Mouse (Mus musculus): ENCODE measurements around the gene Hist1h2ab. TPM values are rescaled to one million over a fixed set of nuclear protein-coding genes. Genes with fewer than 3 reads are reported as not detected.
"Not testable (repeated sequence)": the region's sequence is repeated elsewhere in the genome, so short reads cannot be mapped to it uniquely, and the experiment has no call there.

Gene Hist1h2ab
- polyA plus RNA-seq, 1 experiment from 2014 or later: 20.0 TPM

DNA sequence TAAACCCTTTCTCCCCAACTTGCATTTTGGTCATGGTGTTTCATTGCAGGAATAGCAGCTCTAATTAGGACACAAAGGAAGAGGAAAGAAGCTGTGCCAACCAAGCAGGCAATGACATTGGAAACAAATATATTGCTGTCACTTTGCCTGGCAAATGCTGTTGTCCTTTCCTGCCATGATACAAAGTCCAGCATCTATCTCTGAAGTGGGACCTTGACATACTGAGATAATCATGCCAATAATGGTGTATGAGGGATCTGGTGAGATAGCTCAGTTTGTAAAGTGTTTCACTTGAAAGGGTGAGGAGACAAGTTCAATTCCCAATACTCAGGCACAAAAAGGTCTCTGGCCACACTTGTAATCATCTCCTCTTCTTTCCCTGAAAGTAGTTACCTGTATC, 15.8 kb downstream of the Hist1h2ab start:
- no peak for ATAC-seq
- Histone ChIP-seq H3K27ac (ENCODE audit: low read length) (no peak overlapping the region), H3K36me3 (ENCODE audit: control insufficient read depth, insufficient read depth, low read length) (no peaks in the 10 kb centered on the region), H3K4me2 (ENCODE audit: low read depth, low read length) (no peak overlapping the region), H3K9ac (ENCODE audit: low read depth, low read length) (no peak overlapping the region), H3K4me1 (ENCODE audit: control insufficient read depth, insufficient read depth, low read length) (peaks cover 14% of the 10 kb centered on the region), H3K4me3 (ENCODE audit: low read length) (no peak overlapping the region), H3K9me3 (ENCODE audit: control insufficient read depth, low read length) (no peaks in the 10 kb centered on the region), H3K27me3 (replicated peaks; ENCODE audit: control insufficient read depth, insufficient read depth, low read length) (no peaks in the 10 kb centered on the region)

DNA sequence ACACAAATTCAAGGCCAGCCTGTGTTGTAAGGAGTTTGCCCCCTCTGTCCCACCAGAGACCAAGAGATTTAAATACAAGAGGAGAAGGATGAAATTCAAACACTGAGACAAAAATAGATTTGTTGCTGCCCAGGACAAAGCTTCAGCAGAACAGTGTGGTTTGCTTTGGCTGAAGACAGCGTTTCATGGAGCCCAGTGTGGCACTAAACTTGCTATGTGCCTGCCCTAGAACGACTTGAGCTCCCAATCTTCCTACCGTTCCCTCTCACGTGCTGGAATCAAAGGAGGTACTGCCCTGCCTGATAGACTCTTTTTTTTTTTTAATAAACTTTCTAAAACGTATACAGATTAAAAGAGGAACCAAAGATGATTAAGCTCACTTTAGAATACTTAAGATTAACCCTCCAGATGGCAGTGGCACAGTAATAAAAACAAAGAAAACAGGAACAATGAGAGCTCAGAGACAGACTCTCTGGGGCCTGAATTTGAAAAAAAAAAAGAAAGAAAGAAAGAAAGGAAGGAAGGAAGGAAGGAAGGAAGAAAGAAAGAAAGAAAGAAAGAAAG, 18.0 kb downstream of the Hist1h2ab start:
- H3K4me2 ChIP-seq (ENCODE audit: low read depth, low read length): no peak overlapping the region
- no peak overlapping the region for H3K4me3 ChIP-seq (ENCODE audit: low read length)
- H3K9ac ChIP-seq (ENCODE audit: low read depth, low read length): no peak overlapping the region
- ATAC-seq: no peak
- H3K36me3 ChIP-seq (ENCODE audit: control insufficient read depth, insufficient read depth, low read length): no peaks in the 10 kb centered on the region
- H3K9me3 ChIP-seq (ENCODE audit: control insufficient read depth, low read length): no peaks in the 10 kb centered on the region
- H3K27ac ChIP-seq (ENCODE audit: low read length): no peak overlapping the region
- WGBS: 58% methylated on average over 5 of the region's 5 CpGs
- peaks cover 9% of the 10 kb centered on the region; the same call in 1 of the 2 replicates for H3K4me1 ChIP-seq (ENCODE audit: control insufficient read depth, insufficient read depth, low read length)
- H3K27me3 ChIP-seq (replicated peaks; ENCODE audit: control insufficient read depth, insufficient read depth, low read length): no peaks in the 10 kb centered on the region

DNA sequence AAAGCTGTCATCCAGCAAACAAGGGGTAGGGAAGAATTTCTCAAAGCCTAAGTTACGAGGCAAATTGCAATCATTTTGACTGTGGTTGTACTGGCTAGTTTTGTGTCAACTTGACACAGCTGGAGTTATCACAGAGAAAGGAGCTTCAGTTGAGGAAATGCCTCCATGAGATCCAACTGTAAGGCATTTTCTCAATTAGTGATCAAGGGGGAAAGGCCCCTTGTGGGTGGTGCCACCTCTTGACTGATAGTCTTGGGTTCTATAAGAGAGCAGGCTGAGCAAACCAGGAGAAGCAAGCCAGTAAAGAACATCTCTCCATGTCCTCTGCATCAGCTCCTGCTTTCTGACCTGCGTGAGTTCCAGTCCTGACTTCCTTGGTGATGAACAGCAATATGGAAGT, 18.7 kb downstream of the Hist1h2ab start, which contains the start of gene Trim38:
TSS of gene Trim38 (plus strand) at position 301 of the 400 bp plus-strand sequence.
- not testable (repeated sequence) for H3K4me3 ChIP-seq (ENCODE audit: low read length); H3K9me3 ChIP-seq (ENCODE audit: control insufficient read depth, low read length); H3K27ac ChIP-seq (ENCODE audit: low read length); H3K27me3 ChIP-seq (replicated peaks; ENCODE audit: control insufficient read depth, insufficient read depth, low read length); H3K36me3 ChIP-seq (ENCODE audit: control insufficient read depth, insufficient read depth, low read length); ATAC-seq; H3K4me1 ChIP-seq (ENCODE audit: control insufficient read depth, insufficient read depth, low read length); H3K9ac ChIP-seq (ENCODE audit: low read depth, low read length); H3K4me2 ChIP-seq (ENCODE audit: low read depth, low read length)
- 93% methylated on average over 2 of the region's 2 CpGs for WGBS

DNA sequence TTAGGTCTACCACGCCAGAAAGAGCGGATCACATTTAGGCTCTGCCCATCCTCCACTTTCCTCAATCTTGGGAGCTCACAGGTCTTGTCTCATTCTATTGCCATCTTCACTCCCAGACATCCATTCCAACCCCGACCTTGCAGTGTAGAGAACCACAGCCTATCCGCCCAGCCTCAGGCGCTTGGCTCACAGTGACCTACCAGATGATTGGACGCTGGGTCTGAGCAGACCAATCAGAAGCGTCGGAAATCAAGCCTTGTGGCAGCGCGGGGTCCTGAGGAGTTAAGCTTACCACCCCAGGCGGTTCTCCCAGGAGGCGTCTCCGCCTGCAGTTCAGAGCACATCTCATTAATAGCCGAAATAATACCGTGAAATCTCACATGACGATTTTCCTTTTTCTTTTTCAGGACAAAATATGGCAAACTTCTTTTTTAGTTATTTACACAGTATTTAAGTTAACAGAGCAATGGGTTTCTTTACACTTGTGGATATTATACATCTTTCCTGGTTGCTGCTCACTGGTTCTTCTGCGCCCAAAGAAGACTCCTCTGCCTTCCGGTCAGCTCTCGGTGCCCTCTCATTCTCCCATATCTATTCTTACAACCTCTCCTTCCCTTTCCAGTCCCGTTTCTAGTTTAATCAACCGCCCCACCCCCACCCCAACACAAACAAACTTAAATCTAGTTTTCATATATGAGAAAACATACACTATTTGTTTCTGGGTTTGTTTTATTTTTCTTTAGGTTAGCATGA, 21.8 kb downstream of the Hist1h2ab start:
- H3K36me3 ChIP-seq (ENCODE audit: control insufficient read depth, insufficient read depth, low read length): no peaks in the 10 kb centered on the region
- no peaks in the 10 kb centered on the region for H3K4me1 ChIP-seq (ENCODE audit: control insufficient read depth, insufficient read depth, low read length)
- no peaks in the 10 kb centered on the region for H3K9me3 ChIP-seq (ENCODE audit: control insufficient read depth, low read length)
- H3K4me2 ChIP-seq (ENCODE audit: low read depth, low read length): peak overlapping the region; percentile 37
- WGBS: 23% methylated on average over 21 of the region's 21 CpGs
- H3K27ac ChIP-seq (ENCODE audit: low read length): no peak overlapping the region
- H3K9ac ChIP-seq (ENCODE audit: low read depth, low read length): no peak overlapping the region
- H3K27me3 ChIP-seq (replicated peaks; ENCODE audit: control insufficient read depth, insufficient read depth, low read length): no peaks in the 10 kb centered on the region
- peak; percentile 91 for ATAC-seq
- peak overlapping the region; percentile 7 for H3K4me3 ChIP-seq (ENCODE audit: low read length)

DNA sequence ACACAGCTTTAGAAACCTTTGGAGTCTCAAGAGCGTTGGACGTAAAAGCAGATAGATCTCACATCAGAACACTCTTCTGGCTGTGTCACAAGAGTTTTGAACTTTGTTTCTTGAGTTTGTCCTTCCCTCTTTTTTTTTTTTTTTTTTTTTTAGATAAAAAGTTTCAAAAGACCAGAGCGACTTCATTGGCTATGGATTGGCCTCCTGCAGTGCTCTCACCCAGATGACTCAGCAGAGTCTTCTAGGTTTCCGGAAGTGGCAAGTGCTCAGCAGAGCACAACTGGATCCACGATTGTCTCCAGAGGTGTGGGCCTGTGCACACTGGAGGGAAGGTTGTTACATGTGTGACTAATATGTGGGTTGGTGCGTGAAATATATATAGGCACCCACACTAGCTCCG, 27.4 kb downstream of the Hist1h2ab start:
- WGBS: 95% methylated on average over 7 of the region's 7 CpGs
- Histone ChIP-seq H3K27me3 (replicated peaks; ENCODE audit: control insufficient read depth, insufficient read depth, low read length) (no peaks in the 10 kb centered on the region), H3K4me3 (ENCODE audit: low read length) (no peak overlapping the region), H3K27ac (ENCODE audit: low read length) (no peak overlapping the region), H3K4me2 (ENCODE audit: low read depth, low read length) (no peak overlapping the region), H3K36me3 (ENCODE audit: control insufficient read depth, insufficient read depth, low read length) (no peaks in the 10 kb centered on the region), H3K9ac (ENCODE audit: low read depth, low read length) (no peak overlapping the region), H3K4me1 (ENCODE audit: control insufficient read depth, insufficient read depth, low read length) (no peaks in the 10 kb centered on the region), H3K9me3 (ENCODE audit: control insufficient read depth, low read length) (no peaks in the 10 kb centered on the region)
- ATAC-seq: no peak

DNA sequence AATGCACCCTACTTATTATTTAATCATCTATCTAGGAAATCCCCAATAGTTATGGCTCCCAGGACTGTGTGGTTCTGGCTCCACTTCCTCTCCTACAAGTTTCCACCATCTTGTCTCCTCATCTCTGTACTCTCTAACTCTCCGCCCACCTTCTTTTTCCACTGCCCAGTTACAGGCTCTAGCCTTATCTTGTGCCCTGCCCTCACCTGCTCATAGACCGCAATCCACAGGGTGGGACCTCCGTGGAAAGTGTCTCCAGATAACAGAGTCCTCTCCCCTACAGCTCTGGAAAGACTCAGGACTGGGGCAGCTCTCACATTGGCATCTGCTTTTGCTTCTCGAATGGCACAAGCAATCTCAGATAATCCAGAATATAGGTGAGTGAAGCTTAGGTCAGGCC, 28.1 kb downstream of the Hist1h2ab start:
- no peak overlapping the region for H3K4me3 ChIP-seq (ENCODE audit: low read length)
- H3K9me3 ChIP-seq (ENCODE audit: control insufficient read depth, low read length): no peaks in the 10 kb centered on the region
- no peak overlapping the region for H3K4me2 ChIP-seq (ENCODE audit: low read depth, low read length)
- no peaks in the 10 kb centered on the region for H3K36me3 ChIP-seq (ENCODE audit: control insufficient read depth, insufficient read depth, low read length)
- no peak for ATAC-seq
- WGBS: 71% methylated on average over 4 of the region's 4 CpGs
- H3K27me3 ChIP-seq (replicated peaks; ENCODE audit: control insufficient read depth, insufficient read depth, low read length): no peaks in the 10 kb centered on the region
- no peak overlapping the region for H3K9ac ChIP-seq (ENCODE audit: low read depth, low read length)
- no peak overlapping the region for H3K27ac ChIP-seq (ENCODE audit: low read length)
- H3K4me1 ChIP-seq (ENCODE audit: control insufficient read depth, insufficient read depth, low read length): no peaks in the 10 kb centered on the region

DNA sequence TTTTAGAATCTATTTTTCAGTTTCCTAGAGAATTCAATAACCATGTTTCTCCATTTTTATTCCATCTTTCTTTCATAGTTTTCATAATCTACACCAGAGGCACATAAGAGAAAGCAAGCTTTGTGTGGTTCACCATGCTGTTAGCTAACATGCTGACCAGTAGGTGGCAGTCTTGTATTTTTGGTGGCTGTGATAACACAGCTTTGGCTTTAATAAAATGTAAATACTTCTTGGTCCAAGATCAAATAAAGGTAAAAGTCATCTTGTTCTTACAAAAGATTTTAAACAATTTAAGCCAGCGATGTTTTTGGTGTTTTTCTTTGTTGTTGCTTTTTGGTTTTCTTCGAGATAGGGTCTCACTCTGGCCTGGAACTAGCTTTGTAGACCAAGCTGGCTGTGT, 41.6 kb downstream of the Hist1h2ab start:
- WGBS: 43% methylated on average over 2 of the region's 2 CpGs

DNA sequence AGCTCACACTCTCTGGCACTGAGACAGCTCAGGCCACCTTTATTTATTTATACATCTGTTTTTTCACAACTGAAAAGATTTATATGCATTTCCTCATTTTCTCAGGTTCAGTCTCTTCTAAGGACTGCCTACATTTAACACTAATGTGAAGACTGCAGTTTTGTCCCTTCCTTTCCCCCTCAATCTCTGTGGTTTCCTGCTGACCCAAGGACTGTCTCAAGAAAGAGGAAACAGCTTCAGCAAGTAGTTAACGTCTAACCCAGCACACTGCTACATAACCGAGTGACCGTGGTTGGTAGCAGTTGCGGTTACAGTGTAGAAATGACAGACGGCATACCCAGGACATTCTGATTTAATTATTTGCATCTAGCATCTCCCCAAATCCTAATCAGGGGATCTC, 48.5 kb downstream of the Hist1h2ab start:
- H3K4me1 ChIP-seq (ENCODE audit: control insufficient read depth, insufficient read depth, low read length): no peaks in the 10 kb centered on the region
- H3K9ac ChIP-seq (ENCODE audit: low read depth, low read length): no peak overlapping the region
- H3K4me2 ChIP-seq (ENCODE audit: low read depth, low read length): no peak overlapping the region
- H3K36me3 ChIP-seq (ENCODE audit: control insufficient read depth, insufficient read depth, low read length): no peaks in the 10 kb centered on the region
- H3K4me3 ChIP-seq (ENCODE audit: low read length): no peak overlapping the region
- no peak for ATAC-seq
- no peaks in the 10 kb centered on the region for H3K9me3 ChIP-seq (ENCODE audit: control insufficient read depth, low read length)
- 81% methylated on average over 5 of the region's 5 CpGs for WGBS
- no peak overlapping the region for H3K27ac ChIP-seq (ENCODE audit: low read length)
- no peaks in the 10 kb centered on the region for H3K27me3 ChIP-seq (replicated peaks; ENCODE audit: control insufficient read depth, insufficient read depth, low read length)

More for the DNA sequence above, 41.6 kb downstream of the Hist1h2ab start:
- H3K27me3 ChIP-seq (replicated peaks; ENCODE audit: control insufficient read depth, insufficient read depth, low read length): no peaks in the 10 kb centered on the region
- H3K4me2 ChIP-seq (ENCODE audit: low read depth, low read length): no peak overlapping the region
- H3K4me1 ChIP-seq (ENCODE audit: control insufficient read depth, insufficient read depth, low read length): no peaks in the 10 kb centered on the region
- no peaks in the 10 kb centered on the region for H3K36me3 ChIP-seq (ENCODE audit: control insufficient read depth, insufficient read depth, low read length)
- no peaks in the 10 kb centered on the region for H3K9me3 ChIP-seq (ENCODE audit: control insufficient read depth, low read length)
- H3K9ac ChIP-seq (ENCODE audit: low read depth, low read length): no peak overlapping the region
- no peak overlapping the region for H3K27ac ChIP-seq (ENCODE audit: low read length)
- no peak for ATAC-seq
- no peak overlapping the region for H3K4me3 ChIP-seq (ENCODE audit: low read length)
